Mouse (Mus musculus) heart, postnatal 0 days (tissue): Measurements from ENCODE around the gene Spred2. TPM values are rescaled to one million over a fixed set of nuclear protein-coding genes. Genes with fewer than 3 reads are reported as not detected.

Source experiments
- ATAC-seq: fragments of 200-750 bp; cut with Nextera tagmentation; 2 replicates; pipeline ENCODE4 v1.8.0; 2017; ENCODE audit warnings: low read depth, moderate number of reproducible peaks, moderate library complexity; ENCODE audit not compliant: insufficient read depth
- DNase-seq: peaks from one replicate; pipeline ENCODE4 v3.0.0-alpha.2; 2016; ENCODE audit warnings: low spot score
- H3K27ac ChIP-seq: fragments of 300-500 bp; sonication (generic); 2 replicates; pipeline ENCODE4 v1.5.1; 2014; ENCODE audit warnings: low read depth, mild to moderate bottlenecking
- H3K27me3 ChIP-seq: fragments of 300-500 bp; sonication (generic); 2 replicates; pipeline ENCODE4 v1.6.1; 2014; ENCODE audit warnings: low read length, mixed read lengths; ENCODE audit not compliant: control insufficient read depth, insufficient read depth
- H3K36me3 ChIP-seq: fragments of 300-500 bp; sonication (generic); replicated peaks from 2 replicates; pipeline ENCODE4 v1.6.1; 2014; ENCODE audit warnings: low read length, mixed read lengths; ENCODE audit not compliant: control insufficient read depth, insufficient read depth
- H3K4me1 ChIP-seq: fragments of 300-500 bp; sonication (generic); 2 replicates; pipeline ENCODE4 v1.6.1; 2014; ENCODE audit warnings: antibody characterized with exemption; ENCODE audit not compliant: control insufficient read depth, insufficient read depth
- H3K4me2 ChIP-seq: fragments of 300-500 bp; sonication (generic); 2 replicates; pipeline ENCODE4 v1.6.1; 2014; ENCODE audit warnings: low read depth, mild to moderate bottlenecking, low read length, moderate library complexity
- H3K4me3 ChIP-seq: fragments of 300-500 bp; sonication (generic); 2 replicates; pipeline ENCODE4 v1.5.1; 2014; ENCODE audit warnings: low read depth, low read length
- H3K9ac ChIP-seq: fragments of 300-500 bp; sonication (generic); replicated peaks from 2 replicates; pipeline ENCODE4 v1.6.1; 2014; ENCODE audit warnings: low read depth, low read length, mixed read lengths
- H3K9me3 ChIP-seq: fragments of 300-500 bp; sonication (generic); replicated peaks from 2 replicates; pipeline ENCODE4 v1.6.1; 2016; ENCODE audit warnings: low read length; ENCODE audit not compliant: control insufficient read depth
- CTCF ChIP-seq: IDR thresholded peaks from 2 replicates; pipeline ENCODE4 v1.5.1; 2016; ENCODE audit warnings: antibody characterized with exemption, control low read depth, low read depth
- EP300 ChIP-seq: IDR thresholded peaks from 2 replicates; pipeline ENCODE4 v1.6.1; 2016; ENCODE audit warnings: antibody characterized with exemption, low read depth
- WGBS: fragments of 180-500 bp; shearing (Covaris S2); extraction: QIAGEN DNeasy Blood & Tissue Kit; methylation state at CpG from one replicate; pipeline ENCODE4 v1.1.7; 2014; 5-methylcytosine and 5-hydroxymethylcytosine counted together
- polyA plus RNA-seq: library from polyadenylated mRNA; unstranded; fragments of >200 nt; fragmentation: Nextera tagmentation; extraction: Ambion mirVana; gene quantifications from 2 replicates; pipeline ENCODE4 v1.2.1, GENCODE M21; 2015
- total RNA-seq: library from RNA; depleted of rRNA; stranded (reverse); fragments of >200 nt; gene quantifications from 2 replicates; pipeline ENCODE4 v1.2.3, GENCODE M21; 2014; ENCODE audit warnings: low replicate concordance

Spred2 gene
- total and polyA plus RNA-seq, 2 experiments from 2014 or later: 3.2 to 8.2 TPM

GRCm38 (mm10) chr11:19941156-19941777 is 17.1 kb downstream of the Spred2 start:
- Histone ChIP-seq H3K27me3 (no peaks in the 10 kb centered on the region), H3K27ac (no peak overlapping the region; the same call in 1 of the 2 replicates), H3K36me3 (peaks cover 6% of the 10 kb centered on the region; the same call in 1 of the 2 replicates), H3K4me2 (no peak overlapping the region), H3K4me3 (no peak overlapping the region), H3K4me1 (peaks cover 20% of the 10 kb centered on the region), H3K9me3 (no peaks in the 10 kb centered on the region), H3K9ac (no peak overlapping the region)
- ATAC-seq (no peak), DNase-seq (no peak)
- no peak for TF ChIP-seq EP300
- 78% methylated on average over 12 of the region's 12 CpGs for WGBS

GRCm38 (mm10) chr11:19941978-19942377 is 17.8 kb downstream of the Spred2 start:
- H3K9ac ChIP-seq: no peak overlapping the region
- H3K4me3 ChIP-seq: no peak overlapping the region
- no peak overlapping the region; the same call in 1 of the 2 replicates for H3K27ac ChIP-seq
- DNase-seq: no peak
- H3K27me3 ChIP-seq: no peaks in the 10 kb centered on the region
- no peak overlapping the region for H3K4me2 ChIP-seq
- TF ChIP-seq CTCF (no peak), EP300 (no peak)
- H3K4me1 ChIP-seq: peaks cover 13% of the 10 kb centered on the region
- H3K36me3 ChIP-seq: peaks cover 6% of the 10 kb centered on the region; the same call in 1 of the 2 replicates
- H3K9me3 ChIP-seq: no peaks in the 10 kb centered on the region
- no peak for ATAC-seq
- WGBS: 63% methylated on average over 4 of the region's 4 CpGs

GRCm38 (mm10) chr11:19943753-19944152 is 19.6 kb downstream of the Spred2 start:
- no peaks in the 10 kb centered on the region for H3K9me3 ChIP-seq
- no peak overlapping the region for H3K27ac ChIP-seq
- TF ChIP-seq CTCF (no peak), EP300 (no peak)
- peaks cover 6% of the 10 kb centered on the region; the same call in 1 of the 2 replicates for H3K36me3 ChIP-seq
- DNase-seq (no peak), ATAC-seq (no peak)
- peaks cover 22% of the 10 kb centered on the region for H3K4me1 ChIP-seq
- H3K4me2 ChIP-seq: no peak overlapping the region
- H3K27me3 ChIP-seq: no peaks in the 10 kb centered on the region
- no peak overlapping the region for H3K4me3 ChIP-seq
- 92% methylated on average over 2 of the region's 2 CpGs for WGBS
- H3K9ac ChIP-seq: no peak overlapping the region

- no peak overlapping the region for H3K4me2 ChIP-seq
- TF ChIP-seq CTCF (no peak), EP300 (no peak)
- H3K9ac ChIP-seq: no peak overlapping the region
- H3K27me3 ChIP-seq: no peaks in the 10 kb centered on the region
- H3K27ac ChIP-seq: no peak overlapping the region
- ATAC-seq (no peak), DNase-seq (no peak)
- peaks cover 14% of the 10 kb centered on the region for H3K4me1 ChIP-seq
- WGBS: 91% methylated on average over 6 of the region's 6 CpGs
- no peaks in the 10 kb centered on the region for H3K9me3 ChIP-seq
- peaks cover 6% of the 10 kb centered on the region; the same call in 1 of the 2 replicates for H3K36me3 ChIP-seq
- H3K4me3 ChIP-seq: no peak overlapping the region
These were observed 20.5 kb downstream of the Spred2 start for GRCm38 (mm10) chr11:19944701-19945100.

GRCm38 (mm10) chr11:19946721-19947120 is 22.5 kb downstream of the Spred2 start:
- TF ChIP-seq CTCF: no peak
- no peak for TF ChIP-seq EP300
- no peaks in the 10 kb centered on the region for H3K27me3 ChIP-seq
- peaks cover 14% of the 10 kb centered on the region for H3K4me1 ChIP-seq
- no peak overlapping the region for H3K4me3 ChIP-seq
- H3K4me2 ChIP-seq: no peak overlapping the region
- no peak overlapping the region for H3K27ac ChIP-seq
- H3K9ac ChIP-seq: no peak overlapping the region
- H3K36me3 ChIP-seq: peaks cover 6% of the 10 kb centered on the region; the same call in 1 of the 2 replicates
- H3K9me3 ChIP-seq: no peaks in the 10 kb centered on the region
- WGBS: 87% methylated on average over 6 of the region's 7 CpGs
- DNase-seq (no peak), ATAC-seq (no peak)
